Mouse (Mus musculus): ENCODE measurements around the gene Pi4kb. TPM values are rescaled to one million over a fixed set of nuclear protein-coding genes. Genes with fewer than 3 reads are reported as not detected.

The Pi4kb gene
- polyA plus RNA-seq, 1 experiment from 2014 or later = 20.7 TPM

DNA sequence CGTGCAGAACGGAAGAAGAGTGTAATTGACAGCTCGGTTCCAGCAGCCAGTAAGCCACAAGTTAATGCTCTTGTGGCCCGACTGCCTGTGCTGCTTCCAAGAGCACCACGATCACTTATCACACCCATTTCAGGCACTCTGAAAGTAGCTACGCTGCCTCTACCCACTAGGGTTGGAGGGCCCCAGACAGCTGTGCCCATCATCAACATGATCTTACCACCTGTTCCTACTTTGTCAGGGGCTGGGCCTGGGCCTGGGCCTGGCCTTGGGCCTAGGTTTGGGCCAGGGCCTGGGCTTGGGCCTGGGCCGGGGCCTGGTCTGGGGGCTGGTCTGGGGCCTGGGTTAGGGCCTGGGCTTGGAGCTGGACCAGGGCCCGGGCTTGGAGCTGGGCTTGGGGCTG lies 16.2 kb upstream of the Pi4kb start:
- H3K9me3 ChIP-seq (replicated peaks; ENCODE audit: low read length) = no peaks in the 10 kb centered on the region
- no peaks in the 10 kb centered on the region for H3K27me3 ChIP-seq (ENCODE audit: insufficient read depth, low read length)
- DNase-seq (ENCODE audit: low spot score) (no peak), ATAC-seq (replicated peaks; ENCODE audit: low FRiP score, low read depth) (no peak)
- no peak overlapping the region for H3K4me3 ChIP-seq (replicated peaks; ENCODE audit: low read depth, low read length)
- no peak overlapping the region for H3K27ac ChIP-seq
- no peak overlapping the region for H3K4me2 ChIP-seq (ENCODE audit: low read length)
- TF ChIP-seq CTCF (IDR thresholded peaks at IDR 0.05; ENCODE audit: low read depth) = no peak
- no peak overlapping the region for H3K9ac ChIP-seq (ENCODE audit: low read depth, low read length)
- peaks cover 31% of the 10 kb centered on the region for H3K36me3 ChIP-seq (ENCODE audit: insufficient read depth, low read length)
- WGBS = 93% methylated on average over 8 of the region's 8 CpGs
- H3K4me1 ChIP-seq (replicated peaks; ENCODE audit: insufficient read depth, low read length) = peaks cover 7% of the 10 kb centered on the region; the same call in 1 of the 2 replicates

DNA sequence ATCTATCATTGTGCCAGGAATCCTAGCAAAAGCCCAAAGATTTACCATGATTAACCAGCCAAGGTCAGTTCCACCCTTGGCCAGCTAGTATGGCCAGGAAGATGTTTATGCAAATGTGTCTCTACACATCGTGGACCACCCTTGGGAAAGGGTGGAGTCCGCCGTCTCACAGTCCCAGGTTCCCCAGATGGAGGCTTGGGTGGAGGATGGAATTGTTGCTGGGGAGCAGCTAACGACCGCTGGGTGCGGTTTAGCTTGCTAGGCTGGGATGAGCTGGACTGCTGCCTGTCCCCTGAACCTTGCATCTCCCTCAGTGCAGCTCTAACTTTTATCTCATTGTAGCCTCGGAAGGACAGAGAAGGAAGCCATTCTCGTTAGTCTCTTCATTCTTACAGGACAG lies 14.7 kb upstream of the Pi4kb start:
- 41% methylated on average over 8 of the region's 8 CpGs for WGBS
- ATAC-seq (replicated peaks; ENCODE audit: low FRiP score, low read depth) = no peak
- peaks cover 3% of the 10 kb centered on the region; the same call in 1 of the 2 replicates for H3K4me1 ChIP-seq (replicated peaks; ENCODE audit: insufficient read depth, low read length)

DNA sequence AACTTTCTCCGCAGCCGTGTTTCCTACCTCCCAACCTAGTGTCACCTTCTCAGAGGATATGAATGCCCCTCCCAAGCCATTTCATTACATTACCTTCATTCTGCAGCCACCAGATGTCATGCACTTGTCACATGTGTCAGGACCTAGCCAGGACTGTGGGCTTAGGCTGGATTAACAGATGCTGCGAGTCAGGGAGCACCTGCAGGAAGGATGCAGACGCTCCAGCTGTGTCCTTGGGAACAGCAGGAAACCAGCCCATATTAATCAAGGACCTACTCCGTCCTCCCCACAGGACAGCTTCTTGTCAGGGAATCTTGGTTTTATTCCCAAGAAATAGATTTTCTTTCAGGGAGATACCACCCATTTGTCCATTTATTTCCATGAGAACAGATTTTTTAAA lies 14.2 kb upstream of the Pi4kb start:
- ATAC-seq (replicated peaks; ENCODE audit: low FRiP score, low read depth) = no peak
- WGBS = 54% methylated on average over 5 of the region's 5 CpGs
- no peak overlapping the region for H3K9ac ChIP-seq (ENCODE audit: low read depth, low read length)

More for the DNA sequence above, 14.7 kb upstream of the Pi4kb start:
- Histone ChIP-seq H3K9ac (ENCODE audit: low read depth, low read length) (no peak overlapping the region), H3K27ac (no peak overlapping the region), H3K36me3 (ENCODE audit: insufficient read depth, low read length) (peaks cover 31% of the 10 kb centered on the region), H3K4me3 (replicated peaks; ENCODE audit: low read depth, low read length) (no peak overlapping the region), H3K4me2 (ENCODE audit: low read length) (no peak overlapping the region), H3K9me3 (replicated peaks; ENCODE audit: low read length) (no peaks in the 10 kb centered on the region), H3K27me3 (ENCODE audit: insufficient read depth, low read length) (no peaks in the 10 kb centered on the region)
- TF ChIP-seq CTCF (IDR thresholded peaks at IDR 0.05; ENCODE audit: low read depth) = no peak
- DNase-seq (ENCODE audit: low spot score) = no peak

DNA sequence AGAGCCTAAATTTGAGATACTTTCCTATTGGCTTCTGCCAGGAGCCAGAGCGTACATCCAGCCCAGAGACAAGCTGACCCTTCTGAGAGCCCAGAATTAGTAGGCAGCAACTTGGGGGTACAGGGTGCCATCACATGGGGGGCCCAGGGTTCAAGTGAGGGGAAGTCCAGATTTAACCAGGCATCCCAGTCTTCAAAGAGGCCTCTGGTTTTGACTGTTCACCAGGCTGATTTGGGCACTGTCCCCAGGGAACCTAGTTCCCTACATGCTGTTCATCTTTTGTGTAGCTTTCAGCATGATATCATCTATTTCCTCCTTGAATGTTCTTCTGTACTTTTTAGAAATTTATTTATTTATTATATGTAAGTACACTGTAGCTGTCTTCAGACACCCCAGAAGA lies 9.5 kb upstream of the Pi4kb start:
- Histone ChIP-seq H3K27me3 (ENCODE audit: insufficient read depth, low read length) (no peaks in the 10 kb centered on the region), H3K4me1 (replicated peaks; ENCODE audit: insufficient read depth, low read length) (no peaks in the 10 kb centered on the region), H3K4me2 (ENCODE audit: low read length) (no peak overlapping the region), H3K9ac (ENCODE audit: low read depth, low read length) (no peak overlapping the region), H3K4me3 (replicated peaks; ENCODE audit: low read depth, low read length) (no peak overlapping the region), H3K9me3 (replicated peaks; ENCODE audit: low read length) (no peaks in the 10 kb centered on the region), H3K27ac (no peak overlapping the region), H3K36me3 (ENCODE audit: insufficient read depth, low read length) (no peaks in the 10 kb centered on the region)
- ATAC-seq (replicated peaks; ENCODE audit: low FRiP score, low read depth) (no peak), DNase-seq (ENCODE audit: low spot score) (no peak)
- WGBS = 88% methylated on average over 1 of the region's 1 CpGs
- no peak for TF ChIP-seq CTCF (IDR thresholded peaks at IDR 0.05; ENCODE audit: low read depth)

More for the DNA sequence above, 14.2 kb upstream of the Pi4kb start:
- H3K27ac ChIP-seq = no peak overlapping the region
- peaks cover 31% of the 10 kb centered on the region for H3K36me3 ChIP-seq (ENCODE audit: insufficient read depth, low read length)
- TF ChIP-seq CTCF (IDR thresholded peaks at IDR 0.05; ENCODE audit: low read depth) = no peak
- H3K27me3 ChIP-seq (ENCODE audit: insufficient read depth, low read length) = no peaks in the 10 kb centered on the region
- H3K4me2 ChIP-seq (ENCODE audit: low read length) = no peak overlapping the region
- no peak for DNase-seq (ENCODE audit: low spot score)
- H3K9me3 ChIP-seq (replicated peaks; ENCODE audit: low read length) = no peaks in the 10 kb centered on the region
- H3K4me1 ChIP-seq (replicated peaks; ENCODE audit: insufficient read depth, low read length) = no peaks in the 10 kb centered on the region
- H3K4me3 ChIP-seq (replicated peaks; ENCODE audit: low read depth, low read length) = no peak overlapping the region

DNA sequence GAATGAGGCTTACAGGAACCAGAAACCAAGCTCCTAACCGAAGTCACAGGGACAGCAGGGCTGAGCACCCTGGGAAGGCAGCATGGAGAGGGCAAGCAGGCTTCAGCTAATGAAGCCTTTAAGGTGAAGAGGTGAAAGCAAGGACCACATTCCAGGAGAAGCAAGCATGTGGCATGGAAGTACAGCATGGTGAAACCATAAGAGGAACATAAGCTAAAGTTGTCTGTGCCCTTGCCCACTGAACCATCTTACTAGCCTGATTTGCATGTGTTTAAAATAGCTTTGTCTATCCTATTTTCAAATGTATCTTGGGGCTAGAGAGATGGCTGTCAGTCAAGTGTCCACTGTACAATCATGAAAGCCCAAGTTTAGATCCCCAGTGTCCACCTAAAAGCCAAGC lies 8.7 kb upstream of the Pi4kb start:
- H3K9ac ChIP-seq (ENCODE audit: low read depth, low read length) = no peak overlapping the region
- H3K36me3 ChIP-seq (ENCODE audit: insufficient read depth, low read length) = no peaks in the 10 kb centered on the region
- H3K4me1 ChIP-seq (replicated peaks; ENCODE audit: insufficient read depth, low read length) = no peaks in the 10 kb centered on the region
- DNase-seq (ENCODE audit: low spot score) (no peak), ATAC-seq (replicated peaks; ENCODE audit: low FRiP score, low read depth) (no peak)
- H3K4me3 ChIP-seq (replicated peaks; ENCODE audit: low read depth, low read length) = no peak overlapping the region
- H3K4me2 ChIP-seq (ENCODE audit: low read length) = no peak overlapping the region
- H3K27me3 ChIP-seq (ENCODE audit: insufficient read depth, low read length) = no peaks in the 10 kb centered on the region
- TF ChIP-seq CTCF (IDR thresholded peaks at IDR 0.05; ENCODE audit: low read depth) = no peak
- H3K9me3 ChIP-seq (replicated peaks; ENCODE audit: low read length) = no peaks in the 10 kb centered on the region
- 46% methylated on average over 1 of the region's 1 CpGs for whole genome bisulfite sequencing
- no peak overlapping the region for H3K27ac ChIP-seq

DNA sequence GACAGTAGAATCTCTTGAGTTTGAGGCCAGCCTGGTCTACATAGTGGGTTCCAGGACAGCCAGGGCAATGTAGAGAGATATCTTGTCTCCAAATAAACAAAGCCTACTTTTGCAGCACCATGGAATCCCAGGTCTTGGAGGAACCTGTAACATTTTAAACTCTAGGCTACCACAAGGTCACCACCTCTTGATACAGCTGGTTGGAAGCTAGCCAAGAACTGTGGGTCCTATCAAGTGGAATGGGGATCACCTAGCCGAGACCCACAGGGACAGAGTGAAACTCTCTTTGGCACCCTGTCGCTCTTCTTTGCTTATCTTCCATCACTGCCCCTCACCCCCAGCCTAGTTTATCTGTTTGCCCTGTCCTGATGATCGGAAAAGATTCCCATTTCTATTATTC lies 2.0 kb upstream of the Pi4kb start:
- 0 out of 2 replicates have a peak, but pooled peaks cover 3% of the 10 kb centered on the region for H3K36me3 ChIP-seq (ENCODE audit: insufficient read depth, low read length)
- WGBS = 86% methylated on average over 3 of the region's 3 CpGs
- no peak overlapping the region for H3K27ac ChIP-seq
- H3K27me3 ChIP-seq (ENCODE audit: insufficient read depth, low read length) = no peaks in the 10 kb centered on the region
- no peak overlapping the region for H3K4me2 ChIP-seq (ENCODE audit: low read length)
- no peaks in the 10 kb centered on the region for H3K9me3 ChIP-seq (replicated peaks; ENCODE audit: low read length)
- peaks cover 9% of the 10 kb centered on the region for H3K4me1 ChIP-seq (replicated peaks; ENCODE audit: insufficient read depth, low read length)
- ATAC-seq (replicated peaks; ENCODE audit: low FRiP score, low read depth) (no peak), DNase-seq (ENCODE audit: low spot score) (no peak)
- H3K4me3 ChIP-seq (replicated peaks; ENCODE audit: low read depth, low read length) = no peak overlapping the region
- TF ChIP-seq CTCF (IDR thresholded peaks at IDR 0.05; ENCODE audit: low read depth) = no peak
- no peak overlapping the region for H3K9ac ChIP-seq (ENCODE audit: low read depth, low read length)

DNA sequence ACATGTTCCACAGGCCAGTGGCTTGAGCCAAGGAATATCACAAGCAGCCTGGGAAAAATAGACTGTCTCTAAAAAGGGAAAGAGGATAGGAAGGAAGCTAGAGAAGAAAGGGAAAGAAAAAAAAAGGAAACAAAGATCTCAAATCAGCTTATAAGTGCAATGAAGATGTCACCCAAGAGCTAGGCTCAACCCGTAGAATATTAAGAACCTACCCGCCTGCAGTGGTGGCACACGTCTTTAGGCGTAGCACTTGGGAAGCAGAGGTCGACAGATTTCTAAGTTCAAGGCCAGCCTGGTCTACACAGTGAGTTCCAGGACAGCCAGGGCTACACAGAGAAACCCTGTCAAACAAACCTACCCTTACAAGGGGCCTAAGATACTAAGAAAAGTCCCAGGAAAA lies 911 bp upstream of the Pi4kb start:
- H3K9ac ChIP-seq (ENCODE audit: low read depth, low read length) = no peak overlapping the region
- TF ChIP-seq CTCF (IDR thresholded peaks at IDR 0.05; ENCODE audit: low read depth) = no peak
- DNase-seq (ENCODE audit: low spot score) = no peak
- ATAC-seq (replicated peaks; ENCODE audit: low FRiP score, low read depth) = no peak
- H3K4me3 ChIP-seq (replicated peaks; ENCODE audit: low read depth, low read length) = no peak overlapping the region
- H3K9me3 ChIP-seq (replicated peaks; ENCODE audit: low read length) = no peaks in the 10 kb centered on the region
- 81% methylated on average over 5 of the region's 5 CpGs for WGBS
- no peaks in the 10 kb centered on the region for H3K27me3 ChIP-seq (ENCODE audit: insufficient read depth, low read length)
- H3K27ac ChIP-seq = no peak overlapping the region
- 0 out of 2 replicates have a peak, but pooled peaks cover 3% of the 10 kb centered on the region for H3K36me3 ChIP-seq (ENCODE audit: insufficient read depth, low read length)
- H3K4me2 ChIP-seq (ENCODE audit: low read length) = peak overlapping the region; percentile 69; the same call in 1 of the 2 replicates
- H3K4me1 ChIP-seq (replicated peaks; ENCODE audit: insufficient read depth, low read length) = peaks cover 9% of the 10 kb centered on the region

Data from kidney, postnatal 0 days (tissue).